Mouse (Mus musculus) liver, postnatal 0 days (tissue): Measurements from ENCODE around the gene Rab40b. TPM values are rescaled to one million over a fixed set of nuclear protein-coding genes. Genes with fewer than 3 reads are reported as not detected.

Source experiments
- ATAC-seq: fragments of 200-750 bp; cut with Nextera tagmentation; 2 replicates; pipeline ENCODE4 v1.8.0; 2017; ENCODE audit warnings: mild to moderate bottlenecking, moderate library complexity
- DNase-seq: peaks from one replicate; pipeline ENCODE4 v3.0.0-alpha.2; 2016
- H3K27ac ChIP-seq: fragments of 300-500 bp; sonication (generic); 2 replicates; pipeline ENCODE4 v1.5.1; 2014; ENCODE audit warnings: antibody characterized with exemption, moderate library complexity, mild to moderate bottlenecking, low read depth
- H3K27me3 ChIP-seq: fragments of 300-500 bp; sonication (generic); 2 replicates; pipeline ENCODE4 v1.6.1; 2014; ENCODE audit warnings: low read length, control low read depth, mixed read lengths; ENCODE audit not compliant: insufficient read depth
- H3K36me3 ChIP-seq: fragments of 300-500 bp; sonication (generic); replicated peaks from 2 replicates; pipeline ENCODE4 v1.6.1; 2014; ENCODE audit warnings: mild to moderate bottlenecking, control low read depth, low read length, moderate library complexity, mixed read lengths; ENCODE audit not compliant: insufficient read depth
- H3K4me1 ChIP-seq: fragments of 300-500 bp; sonication (generic); 2 replicates; pipeline ENCODE4 v1.6.1; 2014; ENCODE audit warnings: antibody characterized with exemption, mild to moderate bottlenecking, control low read depth; ENCODE audit not compliant: insufficient read depth
- H3K4me2 ChIP-seq: fragments of 300-500 bp; sonication (generic); 2 replicates; pipeline ENCODE4 v1.6.1; 2014; ENCODE audit warnings: low read depth, mild to moderate bottlenecking, low read length, moderate library complexity, mixed read lengths
- H3K4me3 ChIP-seq: fragments of 300-500 bp; sonication (generic); 2 replicates; pipeline ENCODE4 v1.5.1; 2014; ENCODE audit warnings: low read depth, low read length
- H3K9ac ChIP-seq: fragments of 300-500 bp; sonication (generic); replicated peaks from 2 replicates; pipeline ENCODE4 v1.6.1; 2014; ENCODE audit warnings: mild to moderate bottlenecking, moderate library complexity
- H3K9me3 ChIP-seq: fragments of 300-500 bp; sonication (generic); 2 replicates; pipeline ENCODE4 v1.6.1; 2016; ENCODE audit warnings: mild to moderate bottlenecking, control low read depth, low read length, mixed read lengths
- CTCF ChIP-seq: sonication (generic); IDR thresholded peaks from 2 replicates; pipeline ENCODE4 v1.5.1; 2016; ENCODE audit warnings: antibody characterized with exemption, low read depth
- EP300 ChIP-seq: IDR thresholded peaks from 2 replicates; pipeline ENCODE4 v1.6.1; 2016; ENCODE audit warnings: antibody characterized with exemption, low read depth, mild to moderate bottlenecking
- WGBS: fragments of 180-500 bp; shearing (Covaris S2); extraction: QIAGEN DNeasy Blood & Tissue Kit; methylation state at CpG from one replicate; pipeline ENCODE4 v1.1.7; 2014; ENCODE audit not compliant: insufficient replicate concordance; 5-methylcytosine and 5-hydroxymethylcytosine counted together
- polyA plus RNA-seq: library from polyadenylated mRNA; unstranded; fragments of >200 nt; fragmentation: Nextera tagmentation; extraction: Ambion mirVana; gene quantifications from 2 replicates; pipeline ENCODE4 v1.2.1, GENCODE M21; 2015

Gene Rab40b
- polyA plus RNA-seq, 1 experiment from 2014 or later, result 0.58 TPM

GRCm38 (mm10) chr11:121407366-121408155 is 19.5 kb upstream of the Rab40b start:
- Histone ChIP-seq H3K9me3 (no peaks in the 10 kb centered on the region), H3K36me3 (no peaks in the 10 kb centered on the region), H3K4me3 (no peak overlapping the region), H3K27me3 (0 out of 2 replicates have a peak, but pooled peaks cover 3% of the 10 kb centered on the region), H3K4me1 (no peaks in the 10 kb centered on the region), H3K27ac (no peak overlapping the region), H3K4me2 (no peak overlapping the region), H3K9ac (no peak overlapping the region)
- 64% methylated on average over 3 of the region's 3 CpGs for WGBS
- no peak for TF ChIP-seq EP300
- TF ChIP-seq CTCF, result no peak
- ATAC-seq (no peak), DNase-seq (no peak)

GRCm38 (mm10) chr11:121392405-121392804 is 4.4 kb upstream of the Rab40b start:
- TF ChIP-seq CTCF (no peak), EP300 (no peak)
- WGBS, result 61% methylated on average over 3 of the region's 3 CpGs
- Histone ChIP-seq H3K9me3 (no peaks in the 10 kb centered on the region), H3K27ac (no peak overlapping the region), H3K4me2 (no peak overlapping the region), H3K9ac (no peak overlapping the region), H3K4me3 (no peak overlapping the region), H3K27me3 (peaks cover 2% of the 10 kb centered on the region; the same call in 1 of the 2 replicates), H3K4me1 (peaks cover 9% of the 10 kb centered on the region), H3K36me3 (no peaks in the 10 kb centered on the region)
- ATAC-seq (no peak), DNase-seq (no peak)

- no peak for ATAC-seq
- peaks cover 9% of the 10 kb centered on the region; the same call in 1 of the 2 replicates for H3K27me3 ChIP-seq
- WGBS, result 46% methylated on average over 3 of the region's 3 CpGs
- no peak overlapping the region for H3K9ac ChIP-seq
- no peak overlapping the region for H3K27ac ChIP-seq
- no peaks in the 10 kb centered on the region for H3K9me3 ChIP-seq
- TF ChIP-seq EP300 (no peak), CTCF (no peak)
- no peak for DNase-seq
- H3K4me2 ChIP-seq, result no peak overlapping the region
- peaks cover 9% of the 10 kb centered on the region for H3K4me1 ChIP-seq
- H3K4me3 ChIP-seq, result no peak overlapping the region
- H3K36me3 ChIP-seq, result no peaks in the 10 kb centered on the region
Observed at GRCm38 (mm10) chr11:121390793-121391192, 2.7 kb upstream of the Rab40b start.

- Histone ChIP-seq H3K9ac (no peak overlapping the region), H3K36me3 (no peaks in the 10 kb centered on the region), H3K4me3 (0 out of 2 replicates have a peak overlapping the region, but pooled peaks have one; percentile 59), H3K9me3 (no peaks in the 10 kb centered on the region), H3K4me2 (peak overlapping the region; percentile 98), H3K4me1 (peaks cover 9% of the 10 kb centered on the region), H3K27ac (no peak overlapping the region), H3K27me3 (peaks cover 9% of the 10 kb centered on the region; the same call in 1 of the 2 replicates)
- DNase-seq, result no peak
- ATAC-seq, result peak; percentile 7; the same call in 1 of the 2 replicates
- TF ChIP-seq CTCF (no peak), EP300 (no peak)
- 18% methylated on average over 6 of the region's 6 CpGs for WGBS
Observed at GRCm38 (mm10) chr11:121388554-121388945, 499 bp upstream of the Rab40b start.

- no peaks in the 10 kb centered on the region for H3K27me3 ChIP-seq
- H3K36me3 ChIP-seq, result no peaks in the 10 kb centered on the region
- no peak for ATAC-seq
- TF ChIP-seq CTCF (no peak), EP300 (no peak)
- 60% methylated on average over 6 of the region's 6 CpGs for WGBS
- DNase-seq, result no peak
- no peak overlapping the region for H3K4me3 ChIP-seq
- H3K9ac ChIP-seq, result no peak overlapping the region
- no peak overlapping the region for H3K4me2 ChIP-seq
- H3K4me1 ChIP-seq, result no peaks in the 10 kb centered on the region
- no peaks in the 10 kb centered on the region for H3K9me3 ChIP-seq
- H3K27ac ChIP-seq, result no peak overlapping the region
Observed at GRCm38 (mm10) chr11:121380294-121380693, 7.8 kb downstream of the Rab40b start.

GRCm38 (mm10) chr11:121378644-121379043 is 9.4 kb downstream of the Rab40b start:
- no peaks in the 10 kb centered on the region for H3K27me3 ChIP-seq
- H3K4me1 ChIP-seq, result no peaks in the 10 kb centered on the region
- H3K9ac ChIP-seq, result no peak overlapping the region
- H3K27ac ChIP-seq, result no peak overlapping the region
- H3K4me2 ChIP-seq, result no peak overlapping the region
- no peaks in the 10 kb centered on the region for H3K9me3 ChIP-seq
- ATAC-seq (no peak), DNase-seq (no peak)
- H3K36me3 ChIP-seq, result no peaks in the 10 kb centered on the region
- TF ChIP-seq EP300 (no peak), CTCF (peak; percentile 37; the same call in 1 of the 2 replicates)
- H3K4me3 ChIP-seq, result no peak overlapping the region

GRCm38 (mm10) chr11:121373305-121373704 is 14.7 kb downstream of the Rab40b start:
- Histone ChIP-seq H3K9ac (no peak overlapping the region), H3K36me3 (no peaks in the 10 kb centered on the region), H3K9me3 (no peaks in the 10 kb centered on the region), H3K4me3 (no peak overlapping the region), H3K4me2 (no peak overlapping the region), H3K27me3 (no peaks in the 10 kb centered on the region), H3K27ac (no peak overlapping the region), H3K4me1 (no peaks in the 10 kb centered on the region)
- WGBS, result 52% methylated on average over 6 of the region's 6 CpGs
- ATAC-seq (no peak), DNase-seq (no peak)
- TF ChIP-seq EP300 (no peak), CTCF (no peak)
